Mouse (Mus musculus): ENCODE results near the gene Stxbp4. TPM values are rescaled to one million over a fixed set of nuclear protein-coding genes. Genes with fewer than 3 reads are reported as not detected.

The Stxbp4 gene
- polyA plus RNA-seq, 2 experiments = 11.1 to 21.8 TPM

DNA sequence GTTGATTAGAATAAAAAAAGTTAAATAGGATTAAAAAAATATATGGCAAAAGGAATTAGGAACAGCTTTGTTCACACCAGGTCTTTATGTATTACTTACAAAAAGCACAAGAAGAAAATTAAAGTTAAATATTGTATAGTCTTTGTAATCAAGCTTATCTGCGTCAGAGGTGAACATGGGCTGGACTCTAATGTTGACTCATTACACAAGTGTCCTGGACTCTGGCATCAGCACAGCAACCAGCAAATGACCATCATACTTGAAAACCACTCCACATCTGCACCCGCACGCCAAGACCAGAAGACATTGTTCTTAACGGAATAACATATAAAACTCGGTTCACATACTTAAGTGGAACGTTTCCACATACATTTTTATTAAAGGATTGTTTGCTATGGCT lies 29.4 kb upstream of the Stxbp4 start:
- no peak for DNase-seq (ENCODE audit: low spot score)
- Histone ChIP-seq H3K4me1 (ENCODE audit: control insufficient read depth, insufficient read depth, low read length) (peaks cover 32% of the 10 kb centered on the region), H3K9ac (ENCODE audit: low read depth, low read length, severe bottlenecking) (no peak overlapping the region), H3K4me2 (replicated peaks; ENCODE audit: low read depth, low read length, severe bottlenecking) (no peak overlapping the region), H3K4me3 (replicated peaks; ENCODE audit: low read length) (no peak overlapping the region), H3K36me3 (ENCODE audit: control insufficient read depth, insufficient read depth, low read length) (no peaks in the 10 kb centered on the region), H3K9me3 (ENCODE audit: control insufficient read depth, low read length) (no peaks in the 10 kb centered on the region), H3K27ac (replicated peaks; ENCODE audit: low read depth, low read length) (no peak overlapping the region), H3K27me3 (ENCODE audit: control insufficient read depth, insufficient read depth, low read length) (no peaks in the 10 kb centered on the region)
- WGBS = 62% methylated on average over 6 of the region's 6 CpGs
- no peak for TF ChIP-seq POLR2A (IDR thresholded peaks at IDR 0.05; ENCODE audit: borderline replicate concordance, extremely low read depth, insufficient read depth, insufficient read length)
- no peak for ATAC-seq (ENCODE audit: low FRiP score, low read depth)

DNA sequence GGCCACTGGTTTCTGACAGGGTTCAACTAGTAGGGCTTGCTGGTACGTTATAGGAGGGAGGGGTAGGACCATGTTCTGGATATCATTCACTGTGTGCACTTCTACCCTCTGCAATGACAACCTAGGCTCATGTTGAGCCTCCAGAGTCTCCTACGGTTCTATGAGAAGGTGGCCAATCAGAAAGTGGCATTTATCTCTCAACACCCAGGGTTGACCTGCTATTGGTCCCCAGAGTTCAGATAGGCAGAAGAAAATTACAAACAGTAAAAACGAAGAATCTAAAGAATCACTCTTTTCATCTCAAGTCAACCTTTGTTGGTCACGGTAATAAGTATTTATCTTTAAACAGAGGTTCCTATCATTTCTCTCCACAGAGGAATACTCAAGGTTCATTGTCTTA lies 29.0 kb upstream of the Stxbp4 start:
- no peak for TF ChIP-seq POLR2A (IDR thresholded peaks at IDR 0.05; ENCODE audit: borderline replicate concordance, extremely low read depth, insufficient read depth, insufficient read length)
- ATAC-seq (ENCODE audit: low FRiP score, low read depth) = no peak
- 0 out of 2 replicates have a peak overlapping the region, but pooled peaks have one; percentile 13 for H3K27ac ChIP-seq (replicated peaks; ENCODE audit: low read depth, low read length)

DNA sequence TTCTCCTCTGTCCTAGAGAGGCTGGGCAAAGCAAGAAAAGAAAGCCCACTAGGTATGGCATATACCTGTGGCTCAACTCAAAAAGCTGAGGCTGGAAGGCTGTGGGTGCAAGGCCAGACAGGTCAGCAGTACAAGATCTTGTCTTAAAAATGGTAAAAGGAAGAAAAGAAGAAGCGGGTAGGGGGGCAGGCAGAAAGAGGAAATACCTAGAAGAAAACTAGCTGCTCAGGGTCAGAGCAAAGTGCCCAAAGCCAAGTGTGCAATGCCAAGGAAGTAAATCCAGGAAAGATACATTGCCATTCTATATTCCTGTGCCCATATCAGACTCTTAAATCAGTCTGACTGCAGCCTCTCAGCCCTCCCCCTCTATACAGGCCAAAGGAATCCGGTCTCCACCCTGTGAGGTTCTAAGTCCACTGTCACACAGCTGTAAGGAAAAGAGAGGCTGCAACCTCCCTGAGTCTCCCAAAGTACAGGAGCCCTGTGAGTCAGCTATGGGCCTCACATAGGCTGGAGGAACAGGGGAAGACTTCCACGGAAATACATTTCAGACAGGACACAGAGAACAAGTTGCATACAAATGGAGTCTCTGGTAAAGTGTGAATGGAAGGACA lies 28.4 kb upstream of the Stxbp4 start:
- 70% methylated on average over 3 of the region's 3 CpGs for WGBS
- Histone ChIP-seq H3K36me3 (ENCODE audit: control insufficient read depth, insufficient read depth, low read length) (no peaks in the 10 kb centered on the region), H3K4me3 (replicated peaks; ENCODE audit: low read length) (no peak overlapping the region), H3K4me1 (ENCODE audit: control insufficient read depth, insufficient read depth, low read length) (peaks cover 32% of the 10 kb centered on the region), H3K9me3 (ENCODE audit: control insufficient read depth, low read length) (no peaks in the 10 kb centered on the region), H3K27me3 (ENCODE audit: control insufficient read depth, insufficient read depth, low read length) (no peaks in the 10 kb centered on the region), H3K4me2 (replicated peaks; ENCODE audit: low read depth, low read length, severe bottlenecking) (no peak overlapping the region), H3K27ac (replicated peaks; ENCODE audit: low read depth, low read length) (no peak overlapping the region), H3K9ac (ENCODE audit: low read depth, low read length, severe bottlenecking) (no peak overlapping the region)
- TF ChIP-seq POLR2A (IDR thresholded peaks at IDR 0.05; ENCODE audit: borderline replicate concordance, extremely low read depth, insufficient read depth, insufficient read length) = no peak
- DNase-seq (ENCODE audit: low spot score) (no peak), ATAC-seq (ENCODE audit: low FRiP score, low read depth) (no peak)

More for the DNA sequence above, 29.0 kb upstream of the Stxbp4 start:
- no peak for DNase-seq (ENCODE audit: low spot score)
- Histone ChIP-seq H3K4me2 (replicated peaks; ENCODE audit: low read depth, low read length, severe bottlenecking) (no peak overlapping the region), H3K4me1 (ENCODE audit: control insufficient read depth, insufficient read depth, low read length) (peaks cover 32% of the 10 kb centered on the region), H3K4me3 (replicated peaks; ENCODE audit: low read length) (no peak overlapping the region), H3K36me3 (ENCODE audit: control insufficient read depth, insufficient read depth, low read length) (no peaks in the 10 kb centered on the region), H3K27me3 (ENCODE audit: control insufficient read depth, insufficient read depth, low read length) (no peaks in the 10 kb centered on the region), H3K9ac (ENCODE audit: low read depth, low read length, severe bottlenecking) (no peak overlapping the region), H3K9me3 (ENCODE audit: control insufficient read depth, low read length) (no peaks in the 10 kb centered on the region)
- 88% methylated on average over 4 of the region's 4 CpGs for WGBS

DNA sequence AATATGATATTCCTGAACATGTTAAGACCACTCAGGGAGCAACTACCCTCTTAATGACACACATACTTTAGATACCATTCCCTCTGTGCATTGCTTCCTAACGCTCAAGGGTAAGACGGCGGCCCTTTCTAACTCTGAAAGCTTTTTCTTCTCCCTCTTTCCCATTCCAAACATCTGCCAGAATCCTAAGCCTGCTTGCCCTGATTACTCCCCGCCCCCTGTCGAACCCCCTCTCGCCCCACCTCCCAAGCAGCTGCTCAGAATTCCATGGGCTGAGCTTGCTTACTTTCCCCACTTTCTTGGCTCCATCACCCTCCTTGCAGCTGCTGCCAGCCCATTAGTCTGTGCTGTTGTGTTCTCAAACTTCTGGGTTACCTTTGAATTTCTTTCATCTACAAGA lies 27.3 kb upstream of the Stxbp4 start:
- H3K9me3 ChIP-seq (ENCODE audit: control insufficient read depth, low read length) = no peaks in the 10 kb centered on the region
- DNase-seq (ENCODE audit: low spot score) (peak; percentile 84), ATAC-seq (ENCODE audit: low FRiP score, low read depth) (peak; percentile 91)
- no peak overlapping the region for H3K9ac ChIP-seq (ENCODE audit: low read depth, low read length, severe bottlenecking)
- peak overlapping the region; percentile 36 for H3K4me2 ChIP-seq (replicated peaks; ENCODE audit: low read depth, low read length, severe bottlenecking)
- WGBS = 6% methylated on average over 6 of the region's 6 CpGs
- TF ChIP-seq POLR2A (IDR thresholded peaks at IDR 0.05; ENCODE audit: borderline replicate concordance, extremely low read depth, insufficient read depth, insufficient read length) = no peak
- peaks cover 34% of the 10 kb centered on the region for H3K4me1 ChIP-seq (ENCODE audit: control insufficient read depth, insufficient read depth, low read length)
- H3K4me3 ChIP-seq (replicated peaks; ENCODE audit: low read length) = no peak overlapping the region
- H3K36me3 ChIP-seq (ENCODE audit: control insufficient read depth, insufficient read depth, low read length) = no peaks in the 10 kb centered on the region
- H3K27me3 ChIP-seq (ENCODE audit: control insufficient read depth, insufficient read depth, low read length) = no peaks in the 10 kb centered on the region
- H3K27ac ChIP-seq (replicated peaks; ENCODE audit: low read depth, low read length) = peak overlapping the region; percentile 84

DNA sequence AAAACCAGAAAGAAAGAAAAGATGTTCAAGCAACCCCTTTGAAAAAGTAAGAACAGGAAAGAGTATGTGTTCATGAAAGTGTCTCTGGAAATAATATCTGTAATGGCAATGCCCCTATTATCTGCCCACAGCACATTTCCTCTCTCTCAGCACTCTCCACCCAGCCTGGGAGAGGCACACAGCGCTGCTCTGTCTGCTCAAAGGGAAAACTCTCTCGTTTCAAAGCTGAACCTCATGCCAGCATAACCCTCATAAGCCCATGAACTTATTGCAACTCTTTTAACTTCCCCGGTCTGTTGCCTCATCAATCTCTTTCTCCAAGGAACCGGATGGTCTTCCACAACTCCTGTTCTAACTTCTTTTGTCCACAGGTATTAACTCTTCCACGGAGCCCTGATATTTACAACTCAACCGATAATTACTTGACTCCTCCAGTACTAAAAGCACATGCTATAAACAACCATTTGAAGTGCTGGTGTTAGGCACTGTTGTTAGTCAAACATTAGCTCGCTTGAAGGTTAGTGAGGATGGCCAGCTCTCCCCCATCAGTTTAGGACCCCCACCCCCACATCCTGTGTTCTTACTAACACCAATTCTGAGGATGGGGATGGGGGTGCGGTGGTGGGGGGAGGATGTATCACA lies 26.6 kb upstream of the Stxbp4 start:
- Histone ChIP-seq H3K4me3 (replicated peaks; ENCODE audit: low read length) (no peak overlapping the region), H3K4me1 (ENCODE audit: control insufficient read depth, insufficient read depth, low read length) (peaks cover 34% of the 10 kb centered on the region), H3K27me3 (ENCODE audit: control insufficient read depth, insufficient read depth, low read length) (no peaks in the 10 kb centered on the region), H3K4me2 (replicated peaks; ENCODE audit: low read depth, low read length, severe bottlenecking) (peak overlapping the region; percentile 36), H3K9ac (ENCODE audit: low read depth, low read length, severe bottlenecking) (no peak overlapping the region), H3K27ac (replicated peaks; ENCODE audit: low read depth, low read length) (peak overlapping the region; percentile 84), H3K36me3 (ENCODE audit: control insufficient read depth, insufficient read depth, low read length) (no peaks in the 10 kb centered on the region), H3K9me3 (ENCODE audit: control insufficient read depth, low read length) (no peaks in the 10 kb centered on the region)
- no peak for TF ChIP-seq POLR2A (IDR thresholded peaks at IDR 0.05; ENCODE audit: borderline replicate concordance, extremely low read depth, insufficient read depth, insufficient read length)
- 4% methylated on average over 7 of the region's 8 CpGs for WGBS
- DNase-seq (ENCODE audit: low spot score) = no peak
- no peak for ATAC-seq (ENCODE audit: low FRiP score, low read depth)
